Mouse (Mus musculus) ES-E14 (cell line): ENCODE measurements around the gene Gm11562. TPM values are rescaled to one million over a fixed set of nuclear protein-coding genes. Genes with fewer than 3 reads are reported as not detected.

Experiments used
- DNase-seq: peaks from one replicate; pipeline ENCODE4 v3.0.0-alpha.2; 2013; ENCODE audit warnings: low read depth, low spot score
- H3K27ac ChIP-seq: 2 replicates; pipeline ENCODE4 v1.5.1; 2012; ENCODE audit warnings: low read depth, mild to moderate bottlenecking, low read length, moderate library complexity, mixed read lengths; ENCODE audit not compliant: poor library complexity, insufficient read depth, severe bottlenecking
- H3K36me3 ChIP-seq: 2 replicates; pipeline ENCODE4 v1.6.1; 2012; ENCODE audit warnings: mild to moderate bottlenecking, low read length, moderate library complexity, mixed read lengths; ENCODE audit not compliant: control insufficient read depth, poor library complexity, insufficient read depth, severe bottlenecking
- H3K4me1 ChIP-seq, 2 experiments: fragments of 150-350 bp in 1 of 2; sonication (generic) in 1 of 2; 2 replicates each; pipeline ENCODE4 v1.6.1; 2012; ENCODE audit warnings: low read length in 2 of 2, mild to moderate bottlenecking in 1 of 2, mixed read lengths in 1 of 2; ENCODE audit not compliant: control insufficient read depth in 2 of 2, insufficient read depth in 2 of 2, poor library complexity in 1 of 2
- H3K4me3 ChIP-seq, 2 experiments: fragments of 150-350 bp in 1 of 2; sonication (generic) in 1 of 2; 2 replicates each; pipeline ENCODE4 v1.5.1; 2012; ENCODE audit warnings: low read length in 2 of 2, low read depth in 1 of 2, mild to moderate bottlenecking in 1 of 2, mixed read lengths in 1 of 2; ENCODE audit not compliant: insufficient read depth in 1 of 2, poor library complexity in 1 of 2, severe bottlenecking in 1 of 2
- H3K9ac ChIP-seq: 2 replicates; pipeline ENCODE4 v1.6.1; 2012; ENCODE audit warnings: low read depth, mild to moderate bottlenecking, low read length, mixed read lengths; ENCODE audit not compliant: poor library complexity, insufficient read depth, severe bottlenecking
- H3K9me3 ChIP-seq: fragments of 150-350 bp; sonication (generic); 2 replicates; pipeline ENCODE4 v1.6.1; 2012; ENCODE audit warnings: low read depth, mild to moderate bottlenecking, low read length; ENCODE audit not compliant: control insufficient read depth, insufficient read depth
- CHD2 ChIP-seq: IDR thresholded peaks from 2 replicates; pipeline ENCODE4 v1.6.1; 2014; ENCODE audit warnings: mild to moderate bottlenecking, low read depth, low read length, inconsistent platforms
- HCFC1 ChIP-seq: IDR thresholded peaks from 2 replicates; pipeline ENCODE4 v1.6.1; 2012; ENCODE audit warnings: low read length, inconsistent platforms, borderline replicate concordance; ENCODE audit not compliant: insufficient read depth
- MAFK ChIP-seq: IDR thresholded peaks from 2 replicates; pipeline ENCODE4 v1.6.1; 2014; ENCODE audit warnings: mild to moderate bottlenecking, low read depth, low read length, inconsistent platforms; ENCODE audit not compliant: insufficient read depth
- ZC3H11A ChIP-seq: IDR thresholded peaks from 2 replicates; pipeline ENCODE4 v1.6.1; 2012; ENCODE audit warnings: low read depth, mild to moderate bottlenecking, inconsistent platforms, low read length, borderline replicate concordance
- ZNF384 ChIP-seq: IDR thresholded peaks from 2 replicates; pipeline ENCODE4 v1.6.1; 2012; ENCODE audit warnings: low read depth, low read length, inconsistent platforms
- in situ Hi-C, 2 experiments: fragments of 600-800 bp; cut with MboI; formaldehyde crosslinking; loops; one replicate each; pipeline ENCODE4 v1.15.1; 2025; ENCODE audit warnings: low sequenced_read_pairs in 2 of 2, inconsistent platforms in 1 of 2; ENCODE audit not compliant: unreplicated experiment in 2 of 2
- total RNA-seq: library from RNA; depleted of rRNA; stranded (reverse); fragments of 300-350 nt; gene quantifications from 2 replicates; pipeline ENCODE4 v1.2.3, GENCODE M21; 2012; rRNA removed

The Gm11562 gene
- total RNA-seq, 1 experiment = not detected

GRCm38 (mm10) chr11:99580636-99581035 is 39.6 kb downstream of the Gm11562 start, which contains the start of gene Krtap1-5:
Krtap1-5 (minus strand) TSS chr11:99581016.
- Histone ChIP-seq H3K36me3 (no peaks in the 10 kb centered on the region), H3K9ac (no peak within 1 kb of the TSS), H3K27ac (no peak within 1 kb of the TSS), H3K4me3 (no peak within 1 kb of the TSS), H3K4me1 (no peaks in the 10 kb centered on the region), H3K9me3 (no peaks in the 10 kb centered on the region)
- in situ Hi-C loops = no loop called here
- no peak for DNase-seq
- no peak for TF ChIP-seq CHD2
- no peak for TF ChIP-seq ZNF384
- TF ChIP-seq ZC3H11A = no peak
- TF ChIP-seq MAFK = no peak
- TF ChIP-seq HCFC1 = no peak

DNA sequence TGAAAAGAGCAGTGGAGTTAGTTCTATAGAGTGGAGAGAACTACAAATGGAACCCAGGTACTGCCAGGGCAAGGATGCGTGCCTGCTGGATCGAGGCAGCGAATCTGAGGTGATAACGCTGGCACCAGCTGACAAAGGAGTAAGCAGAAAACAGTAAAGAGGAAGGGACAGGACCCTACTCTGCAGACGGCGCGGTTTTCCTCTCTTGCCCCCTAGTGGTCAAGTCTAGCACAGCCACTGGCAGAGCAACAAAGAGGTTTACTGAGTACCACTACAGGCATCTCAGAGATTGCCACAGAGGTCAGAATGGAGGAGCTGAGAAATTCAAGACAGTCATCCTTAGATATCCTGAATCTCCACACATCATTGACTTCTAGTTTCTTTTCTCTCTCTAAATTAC is 46.1 kb downstream of the Gm11562 start:
- in situ Hi-C loops = no loop called here
- Histone ChIP-seq H3K9me3 (no peaks in the 10 kb centered on the region), H3K36me3 (no peaks in the 10 kb centered on the region), H3K4me3 (no peak overlapping the region), H3K27ac (no peak overlapping the region), H3K4me1 (no peaks in the 10 kb centered on the region), H3K9ac (no peak overlapping the region; the same call in 1 of the 2 replicates)
- no peak for TF ChIP-seq HCFC1
- TF ChIP-seq ZC3H11A = no peak
- no peak for TF ChIP-seq MAFK
- TF ChIP-seq CHD2 = no peak
- TF ChIP-seq ZNF384 = no peak
- peak; percentile 58 for DNase-seq

GRCm38 (mm10) chr11:99573164-99573563 is 47.1 kb downstream of the Gm11562 start:
- no peaks in the 10 kb centered on the region for H3K9me3 ChIP-seq
- no peak for DNase-seq
- in situ Hi-C loops = no loop called here
- no peak overlapping the region for H3K9ac ChIP-seq
- no peaks in the 10 kb centered on the region for H3K36me3 ChIP-seq
- TF ChIP-seq HCFC1 = no peak
- no peak for TF ChIP-seq ZC3H11A
- no peak for TF ChIP-seq ZNF384
- TF ChIP-seq CHD2 = no peak
- no peak for TF ChIP-seq MAFK
- H3K27ac ChIP-seq = no peak overlapping the region
- H3K4me1 ChIP-seq = no peaks in the 10 kb centered on the region
- no peak overlapping the region for H3K4me3 ChIP-seq

Other genes starting within 250 kb of the Gm11562 start
- 0.18 and 0.32 TPM in 2 replicates for gene Krt28, start 245.5 kb downstream of the Gm11562 start, total RNA-seq
- gene Krt10, start 231.1 kb downstream of the Gm11562 start, total RNA-seq = 0.53 and 2.8 TPM in 2 replicates
- gene Krt12, start 198.2 kb downstream of the Gm11562 start, total RNA-seq = 0.37 and 0.49 TPM in 2 replicates
- gene Krt20, start 182.3 kb downstream of the Gm11562 start, total RNA-seq = 1.8 and 2.4 TPM in 2 replicates
- 0.16 and 0.18 TPM in 2 replicates for gene Krt23, start 127.3 kb downstream of the Gm11562 start, total RNA-seq
- gene Krt39, start 99.1 kb downstream of the Gm11562 start, total RNA-seq = not detected in 2 replicates
- gene Krt40, start 77.3 kb downstream of the Gm11562 start, total RNA-seq = not detected in 2 replicates
- not detected in 2 replicates for gene Krtap3-3, start 69.6 kb downstream of the Gm11562 start, total RNA-seq
- gene Krtap3-2, start 63.6 kb downstream of the Gm11562 start, total RNA-seq = not detected in 2 replicates
- gene Gm11939, start 61.0 kb downstream of the Gm11562 start, total RNA-seq = not detected in 2 replicates
- not detected in 2 replicates for gene Krtap3-1, start 53.8 kb downstream of the Gm11562 start, total RNA-seq
- gene Krtap1-5, start 39.4 kb downstream of the Gm11562 start, total RNA-seq = not detected in 2 replicates
- gene Krtap1-4, start 36.8 kb downstream of the Gm11562 start, total RNA-seq = not detected in 2 replicates
- gene Krtap1-3, start 29.1 kb downstream of the Gm11562 start, total RNA-seq = not detected in 2 replicates
- not detected in 2 replicates for gene Krtap9-3, start 22.3 kb downstream of the Gm11562 start, total RNA-seq
- gene Gm11938, start 17.1 kb downstream of the Gm11562 start, total RNA-seq = not detected in 2 replicates
- gene Gm11937, start 10.2 kb downstream of the Gm11562 start, total RNA-seq = not detected in 2 replicates
- gene Krtap2-4, start 5.6 kb downstream of the Gm11562 start, total RNA-seq = not detected in 2 replicates
- gene Krtap4-1, start 7.8 kb upstream of the Gm11562 start, total RNA-seq = not detected in 2 replicates
- gene Krtap4-2, start 14.6 kb upstream of the Gm11562 start, total RNA-seq = not detected in 2 replicates
- not detected in 2 replicates for gene Krtap4-7, start 23.7 kb upstream of the Gm11562 start, total RNA-seq
- not detected in 2 replicates for gene Gm11555, start 29.8 kb upstream of the Gm11562 start, total RNA-seq
- gene Gm11563, start 38.5 kb upstream of the Gm11562 start, total RNA-seq = not detected in 2 replicates
- gene Krtap4-6, start 45.5 kb upstream of the Gm11562 start, total RNA-seq = not detected in 2 replicates
- gene Gm14190, start 70.3 kb upstream of the Gm11562 start, total RNA-seq = not detected in 2 replicates
- not detected in 2 replicates for gene Gm14180, start 113.9 kb upstream of the Gm11562 start, total RNA-seq
- not detected in 2 replicates for gene Gm11595, start 152.5 kb upstream of the Gm11562 start, total RNA-seq
- gene Krtap4-8, start 160.3 kb upstream of the Gm11562 start, total RNA-seq = not detected in 2 replicates
- gene Krtap4-9, start 164.8 kb upstream of the Gm11562 start, total RNA-seq = not detected in 2 replicates
- gene Gm11596, start 173.0 kb upstream of the Gm11562 start, total RNA-seq = not detected in 2 replicates
- gene Gm11569, start 178.5 kb upstream of the Gm11562 start, total RNA-seq = not detected in 2 replicates
- not detected in 2 replicates for gene Gm11554, start 184.0 kb upstream of the Gm11562 start, total RNA-seq
- 1.3 and 1.5 TPM in 2 replicates for gene Krtap4-13, start 189.5 kb upstream of the Gm11562 start, total RNA-seq
- gene Gm11564, start 195.2 kb upstream of the Gm11562 start, total RNA-seq = 0.89 and 1.4 TPM in 2 replicates
- gene 2300003K06Rik, start 217.6 kb upstream of the Gm11562 start, total RNA-seq = not detected in 2 replicates
- gene Krtap4-16, start 231.2 kb upstream of the Gm11562 start, total RNA-seq = not detected in 2 replicates
- not detected in 2 replicates for gene Gm11568, start 237.5 kb upstream of the Gm11562 start, total RNA-seq
- not detected in 2 replicates for gene Gm11559, start 244.0 kb upstream of the Gm11562 start, total RNA-seq